Mouse (Mus musculus) cerebellum, adult 8-10 months (tissue): ENCODE data around the gene Gm5128.
"Not testable (repeated sequence)": the region's sequence is repeated elsewhere in the genome, so short reads cannot be mapped to it uniquely, and the experiment has no call there.

Source experiments
- DNase-seq: peaks from one replicate; pipeline ENCODE4 v3.0.0; 2022

Gm5128 gene

GRCm38 (mm10) chrX:135372984-135373383 lies at the start of gene Gm5128:
Gm5128 (plus strand) TSS chrX:135373284.
- DNase-seq = not testable (repeated sequence)

DNA sequence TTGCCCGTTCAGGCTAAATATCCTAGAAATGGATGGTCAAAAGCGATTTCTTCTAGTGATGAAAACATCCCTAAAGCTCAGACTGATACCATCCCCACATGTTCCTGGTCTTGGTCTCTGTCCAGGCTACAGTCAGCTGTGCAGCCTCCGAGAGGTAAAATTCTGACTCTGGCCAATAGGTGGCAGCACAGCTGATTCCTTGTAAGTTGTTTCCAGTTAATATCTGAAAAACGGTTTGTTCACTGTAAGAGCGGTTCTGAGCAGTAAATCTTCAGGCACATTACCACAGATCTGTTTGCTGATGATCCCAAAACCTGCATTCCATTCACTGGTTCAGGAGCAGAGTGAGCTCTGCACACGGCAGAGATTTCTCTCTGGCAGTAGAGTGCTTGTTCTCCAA lies 12.4 kb upstream of the Gm5128 start:
- not testable (repeated sequence) for DNase-seq

DNA sequence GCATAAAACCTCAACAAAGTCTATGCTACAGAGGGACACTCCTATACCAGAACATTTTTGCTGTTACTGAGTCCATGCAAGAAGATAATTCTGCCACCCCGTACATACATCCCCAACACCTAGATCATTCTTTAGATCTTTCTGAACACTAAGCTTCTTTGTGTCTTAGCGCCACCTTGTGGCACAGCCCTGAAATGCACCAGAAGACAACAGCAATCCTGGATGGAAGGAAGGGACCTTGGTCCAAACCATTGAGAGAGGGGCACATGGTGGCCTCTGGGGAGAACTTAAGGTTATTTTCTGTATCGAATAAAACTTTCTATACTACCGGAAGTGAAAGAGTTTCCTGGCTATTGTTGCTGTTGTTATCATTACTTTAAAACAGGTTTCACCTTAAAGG lies 11.1 kb upstream of the Gm5128 start:
- DNase-seq = not testable (repeated sequence)

- not testable (repeated sequence) for DNase-seq
Measured at GRCm38 (mm10) chrX:135403578-135403977, 30.5 kb downstream of the Gm5128 start.

DNA sequence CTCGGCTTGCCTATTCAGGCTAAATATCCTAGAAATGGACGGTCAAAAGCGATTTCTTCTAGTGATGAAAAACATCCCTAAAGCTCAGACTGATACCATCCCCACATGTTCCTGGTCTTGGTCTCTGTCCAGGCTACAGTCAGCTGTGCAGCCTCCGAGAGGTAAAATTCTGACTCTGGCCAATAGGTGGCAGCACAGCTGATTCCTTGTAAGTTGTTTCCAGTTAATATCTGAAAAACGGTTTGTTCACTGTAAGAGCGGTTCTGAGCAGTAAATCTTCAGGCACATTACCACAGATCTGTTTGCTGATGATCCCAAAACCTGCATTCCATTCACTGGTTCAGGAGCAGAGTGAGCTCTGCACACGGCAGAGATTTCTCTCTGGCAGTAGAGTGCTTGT lies 48.1 kb downstream of the Gm5128 start:
- not testable (repeated sequence) for DNase-seq

DNA sequence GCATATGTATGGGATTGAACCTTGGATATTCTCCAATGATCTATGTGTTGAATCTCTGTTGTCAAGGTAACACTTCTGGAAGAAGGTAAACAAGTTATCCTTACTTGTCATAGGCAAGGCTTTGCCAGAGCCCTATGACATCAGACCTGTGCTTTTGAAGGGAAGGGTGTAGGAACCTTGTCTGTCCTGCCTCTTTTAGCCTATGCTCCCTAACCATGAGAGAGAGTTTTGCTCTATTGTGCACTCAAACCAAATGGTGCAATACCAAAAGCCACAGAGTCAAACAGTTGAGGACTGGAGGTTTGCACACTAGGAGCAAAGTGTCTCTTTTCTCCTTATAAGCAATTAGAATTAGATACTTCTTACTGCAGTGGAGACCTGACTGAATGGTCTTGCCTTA lies 48.7 kb downstream of the Gm5128 start:
- DNase-seq = not testable (repeated sequence)

DNA sequence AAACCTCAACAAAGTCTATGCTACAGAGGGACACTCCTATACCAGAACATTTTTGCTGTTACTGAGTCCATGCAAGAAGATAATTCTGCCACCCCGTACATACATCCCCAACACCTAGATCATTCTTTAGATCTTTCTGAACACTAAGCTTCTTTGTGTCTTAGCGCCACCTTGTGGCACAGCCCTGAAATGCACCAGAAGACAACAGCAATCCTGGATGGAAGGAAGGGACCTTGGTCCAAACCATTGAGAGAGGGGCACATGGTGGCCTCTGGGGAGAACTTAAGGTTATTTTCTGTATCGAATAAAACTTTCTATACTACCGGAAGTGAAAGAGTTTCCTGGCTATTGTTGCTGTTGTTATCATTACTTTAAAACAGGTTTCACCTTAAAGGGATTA lies 49.4 kb downstream of the Gm5128 start:
- not testable (repeated sequence) for DNase-seq
